In genomic region chr9:41697611-41698467, GRCm38 (mm10) we compare ENCODE assay signal across 7 mouse cellular contexts.
DNase-seq lines count a peak whose midpoint lies in the region; ATAC-seq lines count a peak whose summit lies in the region.

No protein-coding gene starts in this region.

- peak overlapping the region; percentile 31; the same call in 1 of the 2 replicates for H3K27ac ChIP-seq in embryonic facial prominence, embryonic 14.5 days (replicated peaks; ENCODE audit: low read depth, low read length)
- peak overlapping the region; percentile 63 for H3K27ac ChIP-seq in hindbrain, embryonic 11.5 days (ENCODE audit: low read depth, low read length)
- peak overlapping the region; percentile 64; the same call in 1 of the 2 replicates for H3K27ac ChIP-seq in limb, embryonic 12.5 days
- H3K27ac ChIP-seq in neural tube, embryonic 14.5 days (ENCODE audit: low read depth, low read length) = peak overlapping the region; percentile 74

- WGBS in embryonic facial prominence, embryonic 14.5 days = 44% methylated on average over 24 of the region's 24 CpGs
- WGBS in hindbrain, embryonic 11.5 days = 40% methylated on average over 24 of the region's 24 CpGs
- 49% methylated on average over 24 of the region's 24 CpGs for WGBS in limb, embryonic 12.5 days
- WGBS in neural tube, embryonic 14.5 days = 22% methylated on average over 24 of the region's 24 CpGs

- peaks cover 17% of the 10 kb centered on the region for H3K4me1 ChIP-seq in embryonic facial prominence, embryonic 14.5 days (ENCODE audit: control insufficient read depth, insufficient read depth, low read length)
- H3K4me1 ChIP-seq in hindbrain, embryonic 11.5 days (replicated peaks; ENCODE audit: control insufficient read depth, insufficient read depth, low read length) = peaks cover 10% of the 10 kb centered on the region; the same call in 1 of the 2 replicates
- peaks cover 20% of the 10 kb centered on the region for H3K4me1 ChIP-seq in limb, embryonic 12.5 days (replicated peaks)
- peaks cover 18% of the 10 kb centered on the region for H3K4me1 ChIP-seq in neural tube, embryonic 14.5 days (ENCODE audit: control insufficient read depth, insufficient read depth, low read length)

- no peaks in the 10 kb centered on the region for H3K36me3 ChIP-seq in embryonic facial prominence, embryonic 14.5 days (ENCODE audit: control insufficient read depth, insufficient read depth, low read length)
- H3K36me3 ChIP-seq in hindbrain, embryonic 11.5 days (ENCODE audit: control insufficient read depth, insufficient read depth, low read length) = no peaks in the 10 kb centered on the region
- H3K36me3 ChIP-seq in limb, embryonic 12.5 days = no peaks in the 10 kb centered on the region
- no peaks in the 10 kb centered on the region for H3K36me3 ChIP-seq in neural tube, embryonic 14.5 days (ENCODE audit: control insufficient read depth, insufficient read depth, low read length)

- H3K9ac ChIP-seq in embryonic facial prominence, embryonic 14.5 days (ENCODE audit: low read depth, low read length) = peak overlapping the region; percentile 11; the same call in 1 of the 2 replicates
- peak overlapping the region; percentile 38 for H3K9ac ChIP-seq in hindbrain, embryonic 11.5 days (ENCODE audit: low read depth, low read length)
- H3K9ac ChIP-seq in limb, embryonic 12.5 days (replicated peaks) = no peak overlapping the region
- no peak overlapping the region for H3K9ac ChIP-seq in neural tube, embryonic 14.5 days (replicated peaks; ENCODE audit: low read depth, low read length)

- ATAC-seq in embryonic facial prominence, embryonic 14.5 days (ENCODE audit: low read depth) = no peak
- ATAC-seq in hindbrain, embryonic 11.5 days (ENCODE audit: low FRiP score) = peak; percentile 53
- ATAC-seq in limb, embryonic 12.5 days (ENCODE audit: insufficient number of reproducible peaks, insufficient read depth, low FRiP score, low TSS enrichment, low read depth) = no peak
- peak; percentile 62; the same call in 1 of the 2 replicates for ATAC-seq in neural tube, embryonic 14.5 days (ENCODE audit: low read depth)

- no peaks in the 10 kb centered on the region for H3K27me3 ChIP-seq in embryonic facial prominence, embryonic 14.5 days (replicated peaks; ENCODE audit: control insufficient read depth, insufficient read depth, low read length)
- H3K27me3 ChIP-seq in hindbrain, embryonic 11.5 days (ENCODE audit: control insufficient read depth, insufficient read depth, low read length) = no peaks in the 10 kb centered on the region
- H3K27me3 ChIP-seq in limb, embryonic 12.5 days = no peaks in the 10 kb centered on the region
- H3K27me3 ChIP-seq in neural tube, embryonic 14.5 days (ENCODE audit: control insufficient read depth, insufficient read depth, low read length) = no peaks in the 10 kb centered on the region

- H3K4me2 ChIP-seq in embryonic facial prominence, embryonic 14.5 days (ENCODE audit: low read depth, low read length) = 0 out of 2 replicates have a peak overlapping the region, but pooled peaks have one; percentile 6
- peak overlapping the region; percentile 12; the same call in 1 of the 2 replicates for H3K4me2 ChIP-seq in hindbrain, embryonic 11.5 days (replicated peaks; ENCODE audit: low read depth, low read length)
- no peak overlapping the region for H3K4me2 ChIP-seq in limb, embryonic 12.5 days
- H3K4me2 ChIP-seq in neural tube, embryonic 14.5 days (ENCODE audit: low read depth, low read length) = no peak overlapping the region

- DNase-seq in embryonic facial prominence, embryonic 14.5 days (ENCODE audit: low spot score) = peak; percentile 53
- DNase-seq in hindbrain, embryonic 11.5 days (ENCODE audit: low spot score) = peak; percentile 56
- DNase-seq in spleen, postnatal 14 days (ENCODE audit: low spot score in 2 of 2) = no peak
- DNase-seq in thymus, postnatal 36 days = no peak
- no peak for DNase-seq in urinary bladder, postnatal 36 days (ENCODE audit: low spot score in 2 of 2)

- H3K4me3 ChIP-seq in embryonic facial prominence, embryonic 14.5 days (ENCODE audit: low read depth, low read length) = no peak overlapping the region
- H3K4me3 ChIP-seq in hindbrain, embryonic 11.5 days (ENCODE audit: low read depth, low read length) = no peak overlapping the region
- no peak overlapping the region for H3K4me3 ChIP-seq in limb, embryonic 12.5 days (replicated peaks)
- no peak overlapping the region for H3K4me3 ChIP-seq in neural tube, embryonic 14.5 days (ENCODE audit: low read depth, low read length)

- H3K9me3 ChIP-seq in embryonic facial prominence, embryonic 14.5 days (ENCODE audit: control insufficient read depth, low read length) = no peaks in the 10 kb centered on the region
- no peaks in the 10 kb centered on the region for H3K9me3 ChIP-seq in hindbrain, embryonic 11.5 days (ENCODE audit: control insufficient read depth, low read length)
- H3K9me3 ChIP-seq in limb, embryonic 12.5 days = no peaks in the 10 kb centered on the region
- no peaks in the 10 kb centered on the region for H3K9me3 ChIP-seq in neural tube, embryonic 14.5 days (ENCODE audit: control insufficient read depth, low read length)

Comparison
In these comparisons a context has a peak if more than half of its experiments do, and no peak if none do; other contexts are left out.
1. ATAC-seq: peak in hindbrain, embryonic 11.5 days (single experiment) and neural tube, embryonic 14.5 days (single experiment); none in embryonic facial prominence, embryonic 14.5 days (single experiment) and limb, embryonic 12.5 days (single experiment).
2. DNase-seq: peak in embryonic facial prominence, embryonic 14.5 days (single experiment) and hindbrain, embryonic 11.5 days (single experiment); none in spleen, postnatal 14 days (0 of 2), thymus, postnatal 36 days (0 of 2) and urinary bladder, postnatal 36 days (0 of 2).
3. H3K4me2 ChIP-seq: peak in embryonic facial prominence, embryonic 14.5 days (single experiment) and hindbrain, embryonic 11.5 days (single experiment); none in limb, embryonic 12.5 days (single experiment) and neural tube, embryonic 14.5 days (single experiment).
4. H3K9ac ChIP-seq: peak in embryonic facial prominence, embryonic 14.5 days (single experiment) and hindbrain, embryonic 11.5 days (single experiment); none in limb, embryonic 12.5 days (single experiment) and neural tube, embryonic 14.5 days (single experiment).
5. Peak in every context shown above with its lines, with median percentiles within 50 percentile points of each other: H3K27ac ChIP-seq.